Mouse (Mus musculus) embryonic fibroblast, embryonic 13.5 days (primary cell): ENCODE measurements at regions not wholly inside any gene's neighbourhood (a gene's known extent, or its start where the extent isn't known, plus 50 kb on each side); places are given as distances from the start of the nearest gene placed in this dataset.

Experiments used
- CTCF ChIP-seq: IDR thresholded peaks from 2 replicates; pipeline ENCODE4 v1.5.1; 2011; ENCODE audit warnings: mild to moderate bottlenecking, control low read depth, low read length, moderate library complexity, borderline replicate concordance; ENCODE audit not compliant: insufficient read depth
- POLR2A ChIP-seq: IDR thresholded peaks from 2 replicates; pipeline ENCODE4 v1.6.1; 2011; ENCODE audit warnings: low read depth, mild to moderate bottlenecking, control low read depth, low read length, moderate library complexity

DNA sequence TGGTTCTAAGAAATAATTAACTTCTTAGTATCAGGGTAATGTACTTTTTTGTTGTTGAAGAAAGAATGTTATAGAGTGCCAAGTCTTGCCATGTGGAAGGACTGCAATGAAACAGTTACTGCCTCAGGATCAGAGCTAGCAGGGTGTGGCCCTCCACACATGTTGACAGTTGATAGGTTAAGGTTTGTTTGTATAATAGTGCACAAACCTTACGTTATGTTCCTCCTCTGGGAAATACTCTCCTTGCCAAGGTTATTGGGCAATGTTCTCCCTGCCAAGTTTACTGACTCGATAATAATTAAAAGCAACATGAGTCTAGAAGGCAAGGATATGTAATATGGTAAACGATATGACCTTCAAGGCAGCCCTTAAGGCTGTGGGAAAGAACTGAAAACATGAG lies 799.2 kb downstream of the Rab28 start:
- no peak for TF ChIP-seq POLR2A
- TF ChIP-seq CTCF: no peak
